Mouse (Mus musculus): ENCODE results near the gene Rin2.
"Not testable (repeated sequence)": the region's sequence is repeated elsewhere in the genome, so short reads cannot be mapped to it uniquely, and the experiment has no call there.

The Rin2 gene

GRCm38 (mm10) chr2:145871308-145871707, 196.3 kb downstream of the Rin2 start:
- in situ Hi-C loops (cut with MboI; ENCODE audit: low pct_unique_long_range_greater_than_20kb in 1 of 2, low sequenced_read_pairs in 2 of 2, unreplicated experiment in 1 of 2) = no loop called here

DNA sequence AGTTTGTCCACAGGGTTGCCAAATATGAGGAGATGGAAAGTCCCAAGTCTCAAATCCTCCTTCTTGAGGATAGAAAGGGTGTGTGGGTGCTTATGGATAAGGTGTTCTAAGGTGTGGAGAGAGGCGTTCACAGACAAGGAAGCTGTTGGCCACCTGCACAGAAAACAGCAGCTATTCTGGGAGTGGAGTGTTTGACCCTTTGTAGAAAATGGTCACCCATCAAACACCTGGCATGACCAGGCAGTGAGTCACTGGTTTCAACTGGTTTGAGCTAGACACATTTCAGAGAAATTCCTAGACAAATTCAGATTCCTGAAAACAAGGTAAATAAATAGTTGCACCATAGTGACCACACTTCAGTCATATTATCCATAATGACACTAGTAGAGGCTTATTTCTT, 197.1 kb downstream of the Rin2 start:
- in situ Hi-C loops (cut with MboI; ENCODE audit: low pct_unique_long_range_greater_than_20kb in 1 of 2, low sequenced_read_pairs in 2 of 2, unreplicated experiment in 1 of 2) = no loop called here

DNA sequence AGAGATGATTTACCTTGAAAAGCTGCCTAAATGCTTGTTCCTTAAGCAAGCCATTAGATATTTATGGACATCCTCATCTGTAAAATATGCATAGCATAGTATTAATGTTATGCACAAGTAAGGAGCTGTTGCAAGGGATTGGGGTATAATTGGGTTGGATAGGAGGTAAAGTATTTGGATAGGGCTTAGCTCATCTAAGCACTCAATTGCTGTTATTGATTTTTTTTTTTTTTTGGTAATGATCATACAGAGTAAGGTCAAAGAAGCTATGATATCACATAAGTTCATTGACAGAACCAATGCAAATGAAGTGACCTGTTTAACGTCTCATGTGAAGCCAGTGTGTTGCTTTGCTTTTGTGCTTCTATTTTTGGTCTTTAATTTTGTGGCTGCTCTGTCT, 198.9 kb downstream of the Rin2 start:
- in situ Hi-C loops (cut with MboI; ENCODE audit: low pct_unique_long_range_greater_than_20kb in 1 of 2, low sequenced_read_pairs in 2 of 2, unreplicated experiment in 1 of 2) = no loop called here

DNA sequence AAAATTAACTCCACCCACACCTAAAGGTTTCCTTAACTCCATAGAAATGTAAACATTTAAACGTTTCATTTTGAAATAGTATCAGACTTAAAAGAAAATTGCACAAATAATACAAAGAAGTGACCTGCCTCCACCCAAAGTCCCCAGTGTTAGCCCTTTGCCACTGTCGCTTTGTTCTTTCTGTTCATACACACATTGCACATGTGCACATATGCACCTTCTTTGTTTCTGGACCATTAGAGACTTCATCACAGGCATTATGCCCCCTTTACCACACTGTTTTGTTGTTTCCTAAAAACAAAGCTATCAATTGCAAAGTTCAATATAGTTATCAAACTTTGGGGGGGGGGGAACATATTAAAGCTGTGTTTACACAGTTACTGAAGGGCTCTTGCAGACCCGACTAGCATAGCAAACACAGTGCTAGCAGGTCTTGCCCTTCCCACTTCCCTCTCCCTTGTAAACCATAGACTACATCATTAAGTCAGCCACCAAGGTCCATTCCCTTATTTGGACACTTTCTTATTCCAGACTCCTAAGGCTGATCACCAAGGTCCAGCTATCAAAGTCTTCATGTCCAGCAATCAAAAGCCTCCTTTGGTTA, 200.0 kb downstream of the Rin2 start:
- in situ Hi-C loops (cut with MboI; ENCODE audit: low pct_unique_long_range_greater_than_20kb in 1 of 2, low sequenced_read_pairs in 2 of 2, unreplicated experiment in 1 of 2) = no loop called here

DNA sequence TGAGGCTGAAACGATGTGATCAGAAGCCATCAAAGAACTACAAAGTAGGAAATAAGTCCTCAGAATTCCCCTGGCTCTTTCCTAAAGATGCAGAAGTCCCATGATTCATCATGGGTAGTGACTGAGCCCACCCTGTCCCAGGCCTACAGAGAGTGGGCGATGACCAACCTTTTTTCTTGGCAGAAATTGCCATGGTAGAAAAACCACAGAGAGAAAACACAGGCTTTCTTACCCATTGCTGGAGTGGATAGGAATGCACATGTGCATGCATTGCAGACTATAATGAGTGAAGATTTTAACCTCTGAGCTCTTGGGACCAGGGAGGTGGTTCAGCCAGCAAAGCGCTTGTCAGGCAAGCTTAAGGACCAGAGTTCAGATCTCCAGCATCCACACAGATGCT, 202.2 kb downstream of the Rin2 start:
- in situ Hi-C loops (cut with MboI; ENCODE audit: low pct_unique_long_range_greater_than_20kb in 1 of 2, low sequenced_read_pairs in 2 of 2, unreplicated experiment in 1 of 2) = no loop called here

DNA sequence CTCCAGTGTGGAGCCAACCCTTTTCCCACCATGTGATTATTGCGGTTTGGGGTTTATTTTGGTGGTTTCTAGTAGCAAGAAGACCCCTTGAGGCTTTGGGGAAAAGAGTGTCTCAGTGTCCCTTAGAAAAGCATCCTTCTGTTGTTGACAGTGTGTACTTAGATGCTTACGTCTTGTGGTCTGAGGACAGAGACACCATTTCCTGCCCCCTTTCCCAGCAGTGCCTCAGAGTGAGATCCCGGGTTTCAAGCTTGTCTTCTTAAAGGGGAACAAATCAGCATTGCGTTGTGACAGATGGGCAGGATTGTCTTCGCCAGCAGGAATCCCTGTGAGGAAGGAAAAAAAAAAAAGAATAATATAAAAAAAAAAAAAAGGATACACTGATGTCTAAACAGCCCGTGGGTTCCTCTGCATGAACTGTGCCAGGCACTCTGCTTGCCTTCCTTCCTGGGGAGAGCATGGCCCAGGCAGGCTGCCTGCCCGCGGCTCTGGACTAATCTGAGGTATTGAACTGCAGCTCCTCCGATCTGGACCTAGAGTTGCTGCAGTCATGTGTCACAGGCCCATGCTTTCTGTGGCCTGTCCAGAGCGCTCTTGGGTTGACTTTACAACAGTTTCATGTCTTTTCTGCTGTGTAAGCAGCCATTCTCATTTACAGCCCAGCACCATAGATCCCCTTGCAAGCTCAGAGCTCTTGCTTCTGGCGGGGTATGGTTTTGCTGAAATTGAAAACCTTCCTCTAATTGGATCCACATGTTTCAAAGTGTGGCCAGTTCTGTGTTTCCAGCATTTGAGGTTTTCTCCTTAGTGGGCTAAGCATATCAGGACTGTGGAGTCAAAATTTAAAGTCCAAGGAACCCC, 206.1 kb downstream of the Rin2 start:
- in situ Hi-C loops (cut with MboI; ENCODE audit: low pct_unique_long_range_greater_than_20kb in 1 of 2, low sequenced_read_pairs in 2 of 2, unreplicated experiment in 1 of 2) = loop anchor here in 1 of 2 experiments (10.0 kb wide), 1 partner anchor 186 kb away; no protein-coding TSS in a partner anchor

- in situ Hi-C loops (cut with MboI; ENCODE audit: low pct_unique_long_range_greater_than_20kb in 1 of 2, low sequenced_read_pairs in 2 of 2, unreplicated experiment in 1 of 2) = loop anchor here in 1 of 2 experiments (10.0 kb wide), 1 partner anchor 187 kb away; no protein-coding TSS in a partner anchor
Measured at GRCm38 (mm10) chr2:145881932-145882331, 206.9 kb downstream of the Rin2 start.

DNA sequence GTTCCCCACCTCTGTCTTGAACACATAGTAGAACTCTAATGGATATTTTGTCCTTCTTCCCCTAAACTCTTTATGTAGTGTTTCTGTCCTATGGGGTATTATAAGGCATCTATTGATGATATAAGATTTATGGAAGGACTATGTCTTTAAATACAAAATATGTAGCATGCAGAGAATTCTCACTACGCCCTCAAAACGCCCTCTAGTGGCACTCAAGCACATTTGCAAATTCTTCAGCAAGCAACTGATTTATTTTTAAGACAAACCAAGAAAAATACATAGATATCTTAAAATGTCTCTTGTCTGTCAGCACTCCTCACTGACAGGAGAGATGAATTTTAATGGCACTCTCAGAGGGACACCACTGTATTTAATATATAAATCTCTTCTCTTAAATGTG, 207.4 kb downstream of the Rin2 start:
- in situ Hi-C loops (cut with MboI; ENCODE audit: low pct_unique_long_range_greater_than_20kb in 1 of 2, low sequenced_read_pairs in 2 of 2, unreplicated experiment in 1 of 2) = loop anchor here in 1 of 2 experiments (10.0 kb wide), 1 partner anchor 188 kb away; no protein-coding TSS in a partner anchor

DNA sequence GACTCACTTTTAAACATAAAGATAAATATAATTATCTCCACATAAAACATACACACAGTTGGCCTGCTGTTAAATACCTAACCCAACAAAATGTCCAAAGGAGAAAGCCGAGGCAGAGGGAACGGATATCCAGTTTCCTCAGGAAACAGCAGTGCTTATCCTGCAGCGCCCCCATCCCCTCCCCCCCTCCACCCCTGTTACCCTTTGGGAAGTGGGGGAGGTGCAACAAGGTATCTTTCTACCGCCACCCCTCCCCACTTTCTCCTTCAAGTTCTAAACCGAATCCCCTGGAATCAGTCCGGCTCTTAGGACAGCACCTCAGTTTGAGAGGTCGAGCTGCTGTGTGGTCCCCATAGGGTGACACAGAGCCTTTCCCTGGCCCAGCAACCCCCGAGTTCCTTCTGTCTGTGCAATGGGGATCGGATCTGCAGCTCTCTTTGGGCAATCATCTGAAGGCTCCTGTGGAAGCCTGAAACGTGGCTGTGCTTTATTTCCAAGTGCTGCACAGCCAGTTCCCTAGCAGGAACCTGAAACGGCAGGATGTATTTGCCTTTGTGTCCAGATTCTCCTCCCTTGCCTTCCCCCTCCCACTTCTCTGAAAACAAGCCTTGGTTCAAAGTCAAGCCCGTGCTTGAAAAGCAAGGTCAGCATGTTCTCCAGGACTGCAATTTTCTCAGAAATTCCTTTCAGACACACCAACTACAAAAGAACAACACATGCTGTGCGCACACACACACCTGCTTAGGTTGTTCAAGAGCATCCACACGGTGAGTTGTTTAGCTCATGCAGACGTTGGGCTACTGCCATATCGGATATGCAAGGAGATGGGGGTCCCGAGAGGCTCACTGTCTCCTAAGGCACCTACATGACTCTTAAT, 209.3 kb downstream of the Rin2 start:
- in situ Hi-C loops (cut with MboI; ENCODE audit: low pct_unique_long_range_greater_than_20kb in 1 of 2, low sequenced_read_pairs in 2 of 2, unreplicated experiment in 1 of 2) = loop anchor here in 1 of 2 experiments (10.0 kb wide), 1 partner anchor 189 kb away; no protein-coding TSS in a partner anchor

DNA sequence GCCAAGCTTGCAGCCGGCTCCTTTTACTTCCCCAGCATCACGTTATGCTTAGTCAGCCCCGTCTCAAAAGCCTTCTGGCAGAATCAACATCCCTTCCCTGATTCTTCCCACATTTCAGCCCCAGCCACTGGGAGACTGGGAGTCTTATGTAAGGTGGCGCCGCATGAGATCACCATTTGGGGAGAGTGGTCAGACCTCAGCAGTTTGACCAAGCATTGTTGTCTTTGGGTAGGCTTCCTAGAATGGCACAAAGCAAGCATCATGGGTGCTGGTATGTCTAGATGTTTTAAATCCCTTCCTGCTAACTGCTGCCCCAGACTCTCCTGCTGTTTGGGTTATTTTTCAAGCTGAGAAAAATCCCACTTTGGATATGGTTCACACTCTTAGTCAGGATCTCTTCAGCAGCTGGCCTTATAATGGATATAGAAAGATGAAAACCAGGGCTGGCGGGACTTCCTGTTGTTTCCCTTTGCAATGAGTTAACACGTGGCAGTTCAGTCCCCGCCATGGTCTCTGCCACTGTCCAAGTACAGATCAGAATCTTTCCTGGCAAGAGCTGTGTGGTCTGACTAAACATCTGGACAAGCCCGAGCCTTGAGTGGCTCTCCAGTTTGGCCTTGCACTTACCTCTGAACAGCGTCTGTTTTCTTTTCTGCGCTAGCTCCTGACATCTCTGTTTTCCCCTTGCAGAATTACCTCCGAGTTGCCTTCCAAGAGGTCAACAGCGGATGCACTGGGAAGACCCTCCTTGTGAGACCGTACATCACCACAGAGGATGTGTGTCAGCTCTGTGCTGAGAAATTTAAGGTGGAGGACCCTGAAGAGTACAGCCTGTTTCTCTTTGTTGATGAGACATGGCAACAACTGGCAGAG, 210.1 kb downstream of the Rin2 start:
- in situ Hi-C loops (cut with MboI; ENCODE audit: low pct_unique_long_range_greater_than_20kb in 1 of 2, low sequenced_read_pairs in 2 of 2, unreplicated experiment in 1 of 2) = loop anchor here in 1 of 2 experiments (10.0 kb wide), 1 partner anchor 190 kb away; no protein-coding TSS in a partner anchor

- in situ Hi-C loops (cut with MboI; ENCODE audit: low pct_unique_long_range_greater_than_20kb in 1 of 2, low sequenced_read_pairs in 2 of 2, unreplicated experiment in 1 of 2) = loop anchor here in 1 of 2 experiments (10.0 kb wide), 1 partner anchor 193 kb away; no protein-coding TSS in a partner anchor
Measured at GRCm38 (mm10) chr2:145887937-145888765, 213.1 kb downstream of the Rin2 start.

DNA sequence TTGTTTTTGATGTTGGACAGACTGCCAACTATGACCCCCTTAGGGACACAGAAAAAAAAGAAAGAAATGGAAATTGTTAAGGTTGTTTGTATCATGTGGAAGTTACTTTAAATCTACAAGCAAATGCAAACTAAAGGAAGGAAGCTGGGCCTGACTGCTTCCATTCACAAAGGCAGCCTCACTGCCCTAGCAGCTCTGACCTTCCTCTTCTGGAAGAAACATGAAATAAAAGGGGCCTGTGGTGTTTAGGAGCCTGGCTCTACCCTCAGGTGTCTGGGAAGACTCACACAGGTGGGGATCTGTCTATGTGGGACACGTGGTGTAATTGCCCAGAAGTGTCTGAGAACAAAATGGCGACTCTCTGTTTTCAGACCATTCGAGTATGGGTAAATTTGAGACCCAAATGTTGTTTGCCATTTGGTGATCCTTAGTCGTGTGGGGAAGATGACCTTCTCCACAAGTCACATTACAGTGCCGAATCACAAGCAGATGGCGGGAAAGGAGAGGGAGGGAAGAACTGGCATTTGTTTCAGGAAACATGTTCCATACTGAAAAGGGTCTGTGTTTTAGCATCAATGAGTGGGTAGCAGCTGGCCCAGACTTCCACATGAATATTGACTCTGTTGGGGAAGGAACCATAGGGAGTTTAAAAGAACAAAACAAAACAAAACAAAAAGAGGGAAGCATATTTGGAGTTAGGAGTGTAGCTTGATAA, 213.9 kb downstream of the Rin2 start:
- in situ Hi-C loops (cut with MboI; ENCODE audit: low pct_unique_long_range_greater_than_20kb in 1 of 2, low sequenced_read_pairs in 2 of 2, unreplicated experiment in 1 of 2) = loop anchor here in 1 of 2 experiments (10.0 kb wide), 1 partner anchor 194 kb away; no protein-coding TSS in a partner anchor

DNA sequence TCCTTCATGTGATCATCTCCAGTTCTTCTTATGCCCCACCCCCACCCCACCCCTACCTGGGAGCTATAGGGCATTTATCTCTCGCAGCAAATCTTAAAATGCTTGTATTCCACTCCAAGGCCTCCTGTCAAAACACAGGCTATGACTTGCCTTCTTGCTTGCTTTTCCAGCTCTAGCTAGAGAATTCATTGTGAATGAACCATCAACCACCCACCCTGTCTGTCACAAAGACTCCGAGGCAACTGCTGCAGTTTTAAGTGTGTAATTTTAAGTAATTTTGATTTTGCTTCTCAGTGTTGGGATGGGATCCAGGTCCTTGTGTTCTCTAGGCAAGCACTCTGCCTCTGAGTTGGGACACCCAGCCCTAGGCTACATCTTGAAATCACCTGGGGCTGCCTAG, 215.6 kb downstream of the Rin2 start:
- in situ Hi-C loops (cut with MboI; ENCODE audit: low pct_unique_long_range_greater_than_20kb in 1 of 2, low sequenced_read_pairs in 2 of 2, unreplicated experiment in 1 of 2) = no loop called here

DNA sequence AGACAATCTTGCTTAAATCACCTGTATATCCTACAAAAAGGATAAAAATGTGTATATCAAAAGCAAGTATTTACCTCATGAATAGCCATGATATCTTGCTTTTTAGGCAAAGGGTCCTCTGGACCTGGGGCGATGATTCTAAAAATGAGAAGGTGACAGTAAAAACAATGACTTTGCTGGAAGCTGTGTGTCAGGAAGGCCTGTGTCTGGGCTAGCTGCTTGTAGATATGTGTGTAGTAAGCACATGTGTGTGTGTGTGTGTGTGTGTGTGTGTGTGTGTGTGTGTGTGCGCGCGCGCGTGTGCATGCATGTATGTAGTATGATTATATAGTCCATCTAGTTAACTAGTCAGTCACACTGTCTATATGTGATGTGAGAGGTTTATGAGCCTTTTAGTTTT, 218.7 kb downstream of the Rin2 start:
- in situ Hi-C loops (cut with MboI; ENCODE audit: low pct_unique_long_range_greater_than_20kb in 1 of 2, low sequenced_read_pairs in 2 of 2, unreplicated experiment in 1 of 2) = no loop called here

- in situ Hi-C loops (cut with MboI; ENCODE audit: low pct_unique_long_range_greater_than_20kb in 1 of 2, low sequenced_read_pairs in 2 of 2, unreplicated experiment in 1 of 2) = no loop called here
Measured at GRCm38 (mm10) chr2:145898106-145898505, 223.1 kb downstream of the Rin2 start.

- in situ Hi-C loops (cut with MboI; ENCODE audit: low pct_unique_long_range_greater_than_20kb in 1 of 2, low sequenced_read_pairs in 2 of 2, unreplicated experiment in 1 of 2) = not testable (repeated sequence)
Measured at GRCm38 (mm10) chr2:145900318-145900717, 225.3 kb downstream of the Rin2 start.

Data from mouse embryonic stem cell (cell line).